In genomic region chr7:68692731-68693130, GRCm38 (mm10) we compare ENCODE assay signal across 18 mouse cellular contexts. TPM values are rescaled to one million over a fixed set of nuclear protein-coding genes. Genes with fewer than 3 reads are reported as not detected.
DNase-seq lines count a peak whose midpoint lies in the region; ATAC-seq and TF ChIP-seq lines count a peak whose summit lies in the region.
"Had no signal": no experiment of that assay in that cellular context is flagged by ENCODE, and none has a peak within 500 bp of the region (broad histone marks: within the 10 kb centered on the region; RNA-seq: fewer than 3 reads in every experiment).

No protein-coding gene starts in this region.

- intact Hi-C loops in heart, postnatal 25 days (cut with DNase I): loop anchor here (2.0 to 5.0 kb wide), 2 partner anchors 24 to 85 kb away; no protein-coding TSS in a partner anchor

- no peaks in the 10 kb centered on the region for H3K9me3 ChIP-seq in heart, embryonic 10.5 days
- no peaks in the 10 kb centered on the region for H3K9me3 ChIP-seq in lung, postnatal 0 days (ENCODE audit: low read length)
- H3K9me3 ChIP-seq: liver, embryonic 12.5 days had no signal

- peak; percentile 41 for TF ChIP-seq EP300 in lung, postnatal 0 days (IDR thresholded peaks at IDR 0.05)

- peak; percentile 16 for DNase-seq in embryo, embryonic 10 days (ENCODE audit: low spot score)
- no peak for DNase-seq in embryo, embryonic 9.5 days (ENCODE audit: extremely low spot score)
- DNase-seq in heart, embryonic 10.5 days (ENCODE audit: low spot score): peak; percentile 57
- no peak for DNase-seq in heart, postnatal 25 days (ENCODE audit: low spot score)
- peak; percentile 32 for DNase-seq in lung, postnatal 0 days (ENCODE audit: low spot score)
- no peak for DNase-seq in lung, adult 2 months
- DNase-seq in skeletal muscle tissue, adult 2 months (ENCODE audit: low read depth, low spot score): peak; percentile 15
- no peak for DNase-seq in layer of hippocampus, postnatal 14 days (ENCODE audit: low spot score in 2 of 2)
- DNase-seq: adrenal gland, postnatal 14 days; cerebellum, adult 8-10 months; kidney, adult 18-20 months; right cerebral cortex, adult 18-20 months; thymus, postnatal 14 days had no signal

- peaks cover 5% of the 10 kb centered on the region; the same call in 1 of the 2 replicates for H3K4me1 ChIP-seq in heart, embryonic 10.5 days
- 0 out of 2 replicates have a peak, but pooled peaks cover 3% of the 10 kb centered on the region for H3K4me1 ChIP-seq in lung, postnatal 0 days (ENCODE audit: insufficient read depth, low read depth, low read length)
- H3K4me1 ChIP-seq in lung, adult 2 months (ENCODE audit: control insufficient read depth, insufficient read depth, low read length): peaks cover 2% of the 10 kb centered on the region
- H3K4me1 ChIP-seq: liver, embryonic 12.5 days; midbrain, embryonic 13.5 days had no signal

- no peak overlapping the region for H3K4me3 ChIP-seq in heart, embryonic 10.5 days
- no peak overlapping the region for H3K4me3 ChIP-seq in lung, postnatal 0 days (ENCODE audit: low read depth, low read length)
- H3K4me3 ChIP-seq in lung, adult 2 months (replicated peaks; ENCODE audit: extremely low read depth, low read depth, low read length): no peak overlapping the region
- H3K4me3 ChIP-seq: liver, embryonic 12.5 days; midbrain, embryonic 13.5 days; myocyte had no signal

- WGBS in heart, embryonic 10.5 days: 69% methylated on average over 4 of the region's 4 CpGs
- WGBS in lung, postnatal 0 days: 45% methylated on average over 4 of the region's 4 CpGs
- WGBS in lung, adult 2 months: 36% methylated on average over 4 of the region's 4 CpGs

- no peak for TF ChIP-seq POLR2A in lung, adult 2 months (IDR thresholded peaks at IDR 0.05; ENCODE audit: borderline replicate concordance, extremely low read depth, low read depth, low read length)

- no peak overlapping the region for H3K9ac ChIP-seq in lung, postnatal 0 days (replicated peaks; ENCODE audit: low read depth)
- H3K9ac ChIP-seq: liver, embryonic 12.5 days; midbrain, embryonic 13.5 days had no signal

- ATAC-seq in lung, postnatal 0 days: peak; percentile 33
- ATAC-seq: hindbrain, embryonic 16.5 days; liver, embryonic 12.5 days; midbrain, embryonic 13.5 days had no signal

- no peaks in the 10 kb centered on the region for H3K27me3 ChIP-seq in heart, embryonic 10.5 days (ENCODE audit: insufficient read depth, poor library complexity, severe bottlenecking)
- H3K27me3 ChIP-seq in lung, postnatal 0 days (replicated peaks; ENCODE audit: insufficient read depth, low read length): no peaks in the 10 kb centered on the region
- H3K27me3 ChIP-seq: liver, embryonic 12.5 days; midbrain, embryonic 13.5 days had no signal

- no peak overlapping the region for H3K4me2 ChIP-seq in lung, postnatal 0 days (replicated peaks; ENCODE audit: low read depth, low read length)
- H3K4me2 ChIP-seq: liver, embryonic 12.5 days; midbrain, embryonic 13.5 days had no signal

- TF ChIP-seq CTCF in lung, postnatal 0 days (IDR thresholded peaks at IDR 0.05): no peak
- no peak for TF ChIP-seq CTCF in lung, adult 2 months (IDR thresholded peaks at IDR 0.05; ENCODE audit: insufficient read depth, low read length)

- H3K27ac ChIP-seq in heart, embryonic 10.5 days: no peak overlapping the region; the same call in 1 of the 2 replicates
- H3K27ac ChIP-seq in lung, postnatal 0 days (ENCODE audit: low read length): no peak overlapping the region
- H3K27ac ChIP-seq: liver, embryonic 12.5 days; midbrain, embryonic 13.5 days; stomach, postnatal 0 days had no signal

- H3K36me3 ChIP-seq in heart, embryonic 10.5 days: no peaks in the 10 kb centered on the region
- H3K36me3 ChIP-seq in lung, postnatal 0 days (ENCODE audit: insufficient read depth, low read length): no peaks in the 10 kb centered on the region
- H3K36me3 ChIP-seq: liver, embryonic 12.5 days; midbrain, embryonic 13.5 days had no signal

RNA-seq across cellular contexts. Expression of gene Arrdc4, which starts 56.3 kb away (rescaled TPM):
- 15.2 and 15.9 TPM in 2 replicates for polyA plus RNA-seq in heart, embryonic 10.5 days (2016; fragmentation: Nextera tagmentation; extraction: Ambion mirVana)
- 1 to 10 TPM; 8.7 to 10.0 TPM for total RNA-seq in heart, postnatal 25 days (2021)
- 28.2 and 34.6 TPM in 2 replicates for polyA plus RNA-seq in lung, postnatal 0 days (2015; fragmentation: Nextera tagmentation; extraction: Ambion mirVana)
- 12.9 and 17.9 TPM in 2 replicates for polyA plus RNA-seq in lung, adult 2 months (2012; rRNA removed)
- 10 to 100 TPM; 23.5 to 28.8 TPM for total RNA-seq in layer of hippocampus, postnatal 14 days (2021)

Comparison
In these comparisons a context has a peak if more than half of its experiments do, and no peak if none do; other contexts are left out.
1. DNase-seq: peak in embryo, embryonic 10 days (single experiment), heart, embryonic 10.5 days (single experiment), lung, postnatal 0 days (single experiment) and skeletal muscle tissue, adult 2 months (single experiment); none in embryo, embryonic 9.5 days (single experiment), heart, postnatal 25 days (single experiment), lung, adult 2 months (single experiment) and layer of hippocampus, postnatal 14 days (0 of 2).